Mouse (Mus musculus) CH12.LX (cell line): ENCODE measurements at regions not wholly inside any gene's neighbourhood (a gene's known extent, or its start where the extent isn't known, plus 50 kb on each side); places are given as distances from the start of the nearest gene placed in this dataset.

Experiments
- DNase-seq: peaks from one replicate; pipeline ENCODE4 v3.0.0-alpha.2; 2013; ENCODE audit errors: extremely low read depth
- H3K27ac ChIP-seq: 2 replicates; pipeline ENCODE4 v1.5.1; 2012; ENCODE audit warnings: low read depth, mild to moderate bottlenecking, control low read depth, moderate library complexity; ENCODE audit not compliant: insufficient read depth
- H3K27me3 ChIP-seq: replicated peaks from 2 replicates; pipeline ENCODE3; 2012; ENCODE audit warnings: inconsistent platforms
- H3K36me3 ChIP-seq, 2 experiments: replicated peaks in 1 of 2; 2 replicates each; pipeline versions ENCODE3 to v1.6.1; 2012; ENCODE audit warnings: inconsistent platforms in 1 of 2, low read length in 1 of 2, mild to moderate bottlenecking in 1 of 2, mixed read lengths in 1 of 2, moderate library complexity in 1 of 2; ENCODE audit not compliant: control insufficient read depth in 1 of 2, insufficient read depth in 1 of 2
- H3K4me1 ChIP-seq, 2 experiments: 2 replicates each; pipeline ENCODE4 v1.6.1; 2012; ENCODE audit warnings: inconsistent platforms in 1 of 2, moderate library complexity in 1 of 2; ENCODE audit not compliant: insufficient read depth in 2 of 2, control insufficient read depth in 1 of 2
- H3K4me2 ChIP-seq: 2 replicates; pipeline ENCODE4 v1.6.1; 2012; ENCODE audit warnings: low read depth, mild to moderate bottlenecking, control low read depth; ENCODE audit not compliant: poor library complexity, insufficient read depth, severe bottlenecking
- H3K4me3 ChIP-seq, 3 experiments: fragments of 150-350 bp in 1 of 3; sonication (generic) in 1 of 3; replicated peaks in 1 of 3; 2 replicates each; pipeline versions ENCODE3 to v1.5.1; 2011 to 2012; ENCODE audit warnings: low read depth in 2 of 3, low read length in 2 of 3, mild to moderate bottlenecking in 2 of 3, moderate library complexity in 2 of 3, control low read depth in 1 of 3, improper control_type of control experiment in 1 of 3, inconsistent platforms in 1 of 3, mixed read lengths in 1 of 3; ENCODE audit not compliant: poor library complexity in 1 of 3
- H3K79me2 ChIP-seq: replicated peaks from 2 replicates; pipeline ENCODE4 v1.6.1; 2012; ENCODE audit warnings: mild to moderate bottlenecking, moderate library complexity; ENCODE audit not compliant: control insufficient read depth, poor library complexity, insufficient read depth, severe bottlenecking; ENCODE audit errors: extremely low read depth
- H3K9ac ChIP-seq: 2 replicates; pipeline ENCODE4 v1.6.1; 2012; ENCODE audit warnings: low read depth, mild to moderate bottlenecking, control low read depth, moderate library complexity; ENCODE audit not compliant: insufficient read depth
- H3K9me3 ChIP-seq: replicated peaks from 2 replicates; pipeline ENCODE3; 2012; ENCODE audit warnings: low read length, inconsistent platforms, mixed read lengths
- BHLHE40 ChIP-seq: IDR thresholded peaks from 2 replicates; pipeline ENCODE4 v1.6.1; 2011; ENCODE audit warnings: mild to moderate bottlenecking, low read depth, low read length, improper control_type of control experiment
- CHD2 ChIP-seq: IDR thresholded peaks from 2 replicates; pipeline ENCODE4 v1.6.1; 2011; ENCODE audit warnings: low read length, improper control_type of control experiment
- CTCF ChIP-seq, 2 experiments: IDR thresholded peaks in 1 of 2; conservative IDR thresholded peaks in 1 of 2; 2 replicates each; pipeline ENCODE4 v1.5.1; 2011 to 2012; ENCODE audit warnings: low read depth in 2 of 2, low read length in 2 of 2, improper control_type of control experiment in 1 of 2, inconsistent platforms in 1 of 2, mild to moderate bottlenecking in 1 of 2, moderate library complexity in 1 of 2
- EP300 ChIP-seq: IDR thresholded peaks from 2 replicates; pipeline ENCODE4 v1.6.1; 2011; ENCODE audit warnings: low read length, improper control_type of control experiment
- ETS1 ChIP-seq: conservative IDR thresholded peaks from 2 replicates; pipeline ENCODE4 v1.6.1; 2012; ENCODE audit warnings: low read depth, mild to moderate bottlenecking, inconsistent platforms, low read length, improper control_type of control experiment, moderate library complexity
- HCFC1 ChIP-seq: IDR thresholded peaks from 2 replicates; pipeline ENCODE4 v1.6.1; 2012; ENCODE audit warnings: low read depth, mild to moderate bottlenecking, inconsistent platforms, low read length, improper control_type of control experiment
- IRF4 ChIP-seq: IDR thresholded peaks from 2 replicates; pipeline ENCODE4 v1.6.1; 2014; ENCODE audit warnings: low read depth, mild to moderate bottlenecking, inconsistent platforms, low read length, improper control_type of control experiment
- JUN ChIP-seq: IDR thresholded peaks from 2 replicates; pipeline ENCODE4 v1.6.1; 2011; ENCODE audit warnings: low read depth, mild to moderate bottlenecking, low read length, improper control_type of control experiment, moderate library complexity; ENCODE audit not compliant: insufficient read depth
- JUND ChIP-seq: conservative IDR thresholded peaks from 2 replicates; pipeline ENCODE4 v1.6.1; 2011; ENCODE audit warnings: low read depth, low read length, improper control_type of control experiment
- KAT2A ChIP-seq: IDR thresholded peaks from 2 replicates; pipeline ENCODE4 v1.6.1; 2012; ENCODE audit warnings: low read length, improper control_type of control experiment, inconsistent platforms; ENCODE audit not compliant: insufficient replicate concordance
- MAFK ChIP-seq: IDR thresholded peaks from 2 replicates; pipeline ENCODE4 v1.6.1; 2011; ENCODE audit warnings: low read length, improper control_type of control experiment; ENCODE audit not compliant: insufficient replicate concordance
- MXI1 ChIP-seq: IDR thresholded peaks from 2 replicates; pipeline ENCODE4 v1.6.1; 2011; ENCODE audit warnings: mild to moderate bottlenecking, low read depth, low read length, improper control_type of control experiment
- MYC ChIP-seq: IDR thresholded peaks from 2 replicates; pipeline ENCODE4 v1.6.1; 2011; ENCODE audit warnings: low read depth, mild to moderate bottlenecking, improper control_type of control experiment, low read length
- NELFE ChIP-seq: IDR thresholded peaks from 2 replicates; pipeline ENCODE4 v1.6.1; 2011; ENCODE audit warnings: low read depth, low read length, improper control_type of control experiment
- PAX5 ChIP-seq: IDR thresholded peaks from 2 replicates; pipeline ENCODE4 v1.6.1; 2012; ENCODE audit warnings: low read length, inconsistent platforms, mixed read lengths
- POLR2AphosphoS2 ChIP-seq: IDR thresholded peaks from 2 replicates; pipeline ENCODE4 v1.6.1; 2011; ENCODE audit warnings: low read depth, low read length, improper control_type of control experiment
- RCOR1 ChIP-seq: conservative IDR thresholded peaks from 2 replicates; pipeline ENCODE4 v1.6.1; 2012; ENCODE audit warnings: low read depth, mild to moderate bottlenecking, inconsistent platforms, low read length, improper control_type of control experiment
- SIN3A ChIP-seq: IDR thresholded peaks from 2 replicates; pipeline ENCODE4 v1.6.1; 2012; ENCODE audit warnings: low read length, improper control_type of control experiment, inconsistent platforms
- SMC3 ChIP-seq: IDR thresholded peaks from 2 replicates; pipeline ENCODE4 v1.6.1; 2011; ENCODE audit warnings: low read depth, low read length, improper control_type of control experiment
- TBP ChIP-seq: conservative IDR thresholded peaks from 2 replicates; pipeline ENCODE4 v1.6.1; 2011; ENCODE audit warnings: low read depth, low read length, improper control_type of control experiment
- TCF12 ChIP-seq: IDR thresholded peaks from 2 replicates; pipeline ENCODE4 v1.6.1; 2014; ENCODE audit warnings: low read depth, mild to moderate bottlenecking, inconsistent platforms, low read length, improper control_type of control experiment
- UBTF ChIP-seq: IDR thresholded peaks from 2 replicates; pipeline ENCODE4 v1.6.1; 2012; ENCODE audit warnings: low read depth, mild to moderate bottlenecking, inconsistent platforms, low read length, improper control_type of control experiment, moderate library complexity
- ZMIZ1 ChIP-seq: IDR thresholded peaks from 2 replicates; pipeline ENCODE4 v1.6.1; 2012; ENCODE audit warnings: low read depth, mild to moderate bottlenecking, inconsistent platforms, low read length, improper control_type of control experiment
- ZNF384 ChIP-seq: IDR thresholded peaks from 2 replicates; pipeline ENCODE4 v1.6.1; 2012; ENCODE audit warnings: low read depth, low read length, improper control_type of control experiment, inconsistent platforms
- dilution Hi-C: fragments of 300-500 bp; cut with MboI; formaldehyde crosslinking; loops from 2 replicates; pipeline ENCODE4 v1.14.3; 2020; ENCODE audit warnings: low sequenced_read_pairs; ENCODE audit not compliant: extremely low pct_unique_long_range_greater_than_20kb, extremely low pct_ligation_motif_present
- in situ Hi-C: fragments of 300-500 bp; cut with MboI; formaldehyde crosslinking; loops from 3 replicates; pipeline ENCODE4 v1.14.3; 2019; ENCODE audit warnings: low sequenced_read_pairs, low pct_ligation_motif_present, low pct_unique_long_range_greater_than_20kb, mixed read lengths

GRCm38 (mm10) chr14:9338220-9338619 is 672.2 kb upstream of the 4930452B06Rik start:
- in situ Hi-C loops: no loop called here
- DNase-seq: no peak

GRCm38 (mm10) chr14:9337107-9337506 is 671.1 kb upstream of the 4930452B06Rik start:
- in situ Hi-C loops (no loop called here), dilution Hi-C loops (no loop called here)
- Histone ChIP-seq H3K27ac (no peak overlapping the region), H3K4me1 (peaks cover 0 to 1% of the 10 kb centered on the region in 2 experiments; a peak in 1 of 4 replicates), H3K4me3 (no peak overlapping the region), H3K4me2 (no peak overlapping the region), H3K9ac (no peak overlapping the region), H3K36me3 (no peaks in the 10 kb centered on the region), H3K27me3 (no peaks in the 10 kb centered on the region), H3K9me3 (no peaks in the 10 kb centered on the region), H3K79me2 (no peaks in the 10 kb centered on the region)
- TF ChIP-seq SMC3 (no peak), JUND (no peak), MYC (no peak), TCF12 (no peak), RCOR1 (no peak), UBTF (no peak), BHLHE40 (no peak), ETS1 (no peak)
- no peak for DNase-seq

More at GRCm38 (mm10) chr14:9338220-9338619, 672.2 kb upstream of the 4930452B06Rik start:
- Histone ChIP-seq H3K9ac (no peak overlapping the region), H3K4me3 (no peak overlapping the region), H3K4me2 (no peak overlapping the region), H3K36me3 (no peaks in the 10 kb centered on the region), H3K27me3 (no peaks in the 10 kb centered on the region), H3K9me3 (no peaks in the 10 kb centered on the region), H3K4me1 (no peaks in the 10 kb centered on the region), H3K79me2 (no peaks in the 10 kb centered on the region), H3K27ac (no peak overlapping the region)
- TF ChIP-seq KAT2A: no peak
- TF ChIP-seq SIN3A: no peak
- no peak for TF ChIP-seq TBP
- TF ChIP-seq JUN: no peak
- TF ChIP-seq IRF4: no peak
- no peak for TF ChIP-seq ETS1
- TF ChIP-seq HCFC1: no peak
- TF ChIP-seq POLR2AphosphoS2: no peak
- TF ChIP-seq ZNF384: no peak
- no peak for TF ChIP-seq EP300
- TF ChIP-seq SMC3: no peak
- no peak for TF ChIP-seq NELFE
- no peak for TF ChIP-seq MYC
- no peak for TF ChIP-seq ZMIZ1
- TF ChIP-seq CHD2: no peak
- TF ChIP-seq MXI1: no peak
- no peak for TF ChIP-seq CTCF (conservative IDR thresholded peaks at IDR 0.05 in 1 of 2, IDR thresholded peaks at IDR 0.05 in 1 of 2; ENCODE audit: low read depth in 2 of 2, low read length in 2 of 2)
- no peak for TF ChIP-seq BHLHE40
- TF ChIP-seq MAFK: no peak
- TF ChIP-seq PAX5: no peak
- dilution Hi-C loops: no loop called here
